Mouse (Mus musculus): Measurements from ENCODE around the gene Fahd2a. TPM values are rescaled to one million over a fixed set of nuclear protein-coding genes. Genes with fewer than 3 reads are reported as not detected.

Gene Fahd2a
- total and polyA plus RNA-seq, 2 experiments = 18.5 to 21.5 TPM

GRCm38 (mm10) chr2:127398738-127399137 lies 45.6 kb downstream of the Fahd2a start:
- H3K36me3 ChIP-seq (ENCODE audit: control insufficient read depth, insufficient read depth, low read length) = no peaks in the 10 kb centered on the region
- peak; percentile 74 for DNase-seq (ENCODE audit: extremely low read depth, low read depth, low spot score)
- H3K27me3 ChIP-seq (ENCODE audit: control insufficient read depth, insufficient read depth, low read length) = no peaks in the 10 kb centered on the region
- TF ChIP-seq CTCF (IDR thresholded peaks at IDR 0.05; ENCODE audit: low read depth, low read length) (no peak), POLR2A (IDR thresholded peaks at IDR 0.05; ENCODE audit: extremely low read depth, insufficient read depth, low read length) (no peak)
- 30% methylated on average over 7 of the region's 7 CpGs for WGBS
- peaks cover 3% of the 10 kb centered on the region; the same call in 1 of the 2 replicates for H3K4me1 ChIP-seq (ENCODE audit: control insufficient read depth, insufficient read depth, low read length)
- no peak overlapping the region for H3K9ac ChIP-seq (ENCODE audit: low read depth, low read length)
- no peak overlapping the region for H3K27ac ChIP-seq (replicated peaks; ENCODE audit: insufficient read depth, low read depth, low read length)
- no peak overlapping the region for H3K4me3 ChIP-seq (ENCODE audit: insufficient read depth, low read depth, low read length)
- H3K79me2 ChIP-seq (ENCODE audit: control insufficient read depth, insufficient read depth, low read length) = no peaks in the 10 kb centered on the region

- TF ChIP-seq POLR2A (IDR thresholded peaks at IDR 0.05; ENCODE audit: extremely low read depth, insufficient read depth, low read length) = no peak
- no peak for TF ChIP-seq CTCF (IDR thresholded peaks at IDR 0.05; ENCODE audit: low read depth, low read length)
- Histone ChIP-seq H3K4me1 (ENCODE audit: control insufficient read depth, insufficient read depth, low read length) (peaks cover 3% of the 10 kb centered on the region; the same call in 1 of the 2 replicates), H3K27ac (replicated peaks; ENCODE audit: insufficient read depth, low read depth, low read length) (peak overlapping the region; percentile 28; the same call in 1 of the 2 replicates), H3K27me3 (ENCODE audit: control insufficient read depth, insufficient read depth, low read length) (no peaks in the 10 kb centered on the region), H3K9ac (ENCODE audit: low read depth, low read length) (no peak overlapping the region), H3K4me3 (ENCODE audit: insufficient read depth, low read depth, low read length) (no peak overlapping the region), H3K36me3 (ENCODE audit: control insufficient read depth, insufficient read depth, low read length) (no peaks in the 10 kb centered on the region), H3K79me2 (ENCODE audit: control insufficient read depth, insufficient read depth, low read length) (no peaks in the 10 kb centered on the region)
- DNase-seq (ENCODE audit: extremely low read depth, low read depth, low spot score) = peak; percentile 64
- 91% methylated on average over 5 of the region's 5 CpGs for WGBS
These were observed 49.7 kb downstream of the Fahd2a start for GRCm38 (mm10) chr2:127394606-127395161.

- H3K79me2 ChIP-seq (ENCODE audit: control insufficient read depth, insufficient read depth, low read length) = no peaks in the 10 kb centered on the region
- H3K9ac ChIP-seq (ENCODE audit: low read depth, low read length) = no peak overlapping the region
- 78% methylated on average over 3 of the region's 3 CpGs for WGBS
- H3K27me3 ChIP-seq (ENCODE audit: control insufficient read depth, insufficient read depth, low read length) = no peaks in the 10 kb centered on the region
- DNase-seq (ENCODE audit: extremely low read depth, low read depth, low spot score) = no peak
- H3K36me3 ChIP-seq (ENCODE audit: control insufficient read depth, insufficient read depth, low read length) = no peaks in the 10 kb centered on the region
- no peak for TF ChIP-seq CTCF (IDR thresholded peaks at IDR 0.05; ENCODE audit: low read depth, low read length)
- no peak for TF ChIP-seq POLR2A (IDR thresholded peaks at IDR 0.05; ENCODE audit: extremely low read depth, insufficient read depth, low read length)
- H3K4me1 ChIP-seq (ENCODE audit: control insufficient read depth, insufficient read depth, low read length) = no peaks in the 10 kb centered on the region; the same call in 1 of the 2 replicates
- no peak overlapping the region; the same call in 1 of the 2 replicates for H3K27ac ChIP-seq (replicated peaks; ENCODE audit: insufficient read depth, low read depth, low read length)
- H3K4me3 ChIP-seq (ENCODE audit: insufficient read depth, low read depth, low read length) = no peak overlapping the region
These were observed 53.0 kb downstream of the Fahd2a start for GRCm38 (mm10) chr2:127391323-127391722.

- H3K79me2 ChIP-seq (ENCODE audit: control insufficient read depth, insufficient read depth, low read length) = no peaks in the 10 kb centered on the region
- no peak overlapping the region for H3K4me3 ChIP-seq (ENCODE audit: insufficient read depth, low read depth, low read length)
- H3K4me1 ChIP-seq (ENCODE audit: control insufficient read depth, insufficient read depth, low read length) = no peaks in the 10 kb centered on the region; the same call in 1 of the 2 replicates
- 73% methylated on average over 4 of the region's 4 CpGs for WGBS
- no peak overlapping the region; the same call in 1 of the 2 replicates for H3K27ac ChIP-seq (replicated peaks; ENCODE audit: insufficient read depth, low read depth, low read length)
- DNase-seq (ENCODE audit: extremely low read depth, low read depth, low spot score) = no peak
- no peaks in the 10 kb centered on the region for H3K36me3 ChIP-seq (ENCODE audit: control insufficient read depth, insufficient read depth, low read length)
- H3K27me3 ChIP-seq (ENCODE audit: control insufficient read depth, insufficient read depth, low read length) = no peaks in the 10 kb centered on the region
- TF ChIP-seq POLR2A (IDR thresholded peaks at IDR 0.05; ENCODE audit: extremely low read depth, insufficient read depth, low read length) = no peak
- no peak overlapping the region for H3K9ac ChIP-seq (ENCODE audit: low read depth, low read length)
These were observed 53.5 kb downstream of the Fahd2a start for GRCm38 (mm10) chr2:127390846-127391245.

GRCm38 (mm10) chr2:127390352-127390751 lies 54.0 kb downstream of the Fahd2a start:
- no peak overlapping the region for H3K27ac ChIP-seq (replicated peaks; ENCODE audit: insufficient read depth, low read depth, low read length)
- no peak overlapping the region for H3K9ac ChIP-seq (ENCODE audit: low read depth, low read length)
- TF ChIP-seq POLR2A (IDR thresholded peaks at IDR 0.05; ENCODE audit: extremely low read depth, insufficient read depth, low read length) (no peak), CTCF (IDR thresholded peaks at IDR 0.05; ENCODE audit: low read depth, low read length) (no peak)
- no peak for DNase-seq (ENCODE audit: extremely low read depth, low read depth, low spot score)
- H3K4me1 ChIP-seq (ENCODE audit: control insufficient read depth, insufficient read depth, low read length) = no peaks in the 10 kb centered on the region; the same call in 1 of the 2 replicates
- no peak overlapping the region for H3K4me3 ChIP-seq (ENCODE audit: insufficient read depth, low read depth, low read length)
- H3K79me2 ChIP-seq (ENCODE audit: control insufficient read depth, insufficient read depth, low read length) = no peaks in the 10 kb centered on the region
- H3K27me3 ChIP-seq (ENCODE audit: control insufficient read depth, insufficient read depth, low read length) = no peaks in the 10 kb centered on the region
- whole genome bisulfite sequencing = 81% methylated on average over 3 of the region's 3 CpGs
- H3K36me3 ChIP-seq (ENCODE audit: control insufficient read depth, insufficient read depth, low read length) = no peaks in the 10 kb centered on the region

GRCm38 (mm10) chr2:127387521-127387920 lies 56.8 kb downstream of the Fahd2a start:
- 0 out of 2 replicates have a peak overlapping the region, but pooled peaks have one; percentile 16 for H3K27ac ChIP-seq (replicated peaks; ENCODE audit: insufficient read depth, low read depth, low read length)
- no peak overlapping the region for H3K9ac ChIP-seq (ENCODE audit: low read depth, low read length)
- no peaks in the 10 kb centered on the region for H3K79me2 ChIP-seq (ENCODE audit: control insufficient read depth, insufficient read depth, low read length)
- no peaks in the 10 kb centered on the region for H3K36me3 ChIP-seq (ENCODE audit: control insufficient read depth, insufficient read depth, low read length)
- H3K4me1 ChIP-seq (ENCODE audit: control insufficient read depth, insufficient read depth, low read length) = no peaks in the 10 kb centered on the region; the same call in 1 of the 2 replicates
- no peak overlapping the region for H3K4me3 ChIP-seq (ENCODE audit: insufficient read depth, low read depth, low read length)
- TF ChIP-seq CTCF (IDR thresholded peaks at IDR 0.05; ENCODE audit: low read depth, low read length) (no peak), POLR2A (IDR thresholded peaks at IDR 0.05; ENCODE audit: extremely low read depth, insufficient read depth, low read length) (no peak)
- 84% methylated on average over 2 of the region's 2 CpGs for WGBS
- no peaks in the 10 kb centered on the region for H3K27me3 ChIP-seq (ENCODE audit: control insufficient read depth, insufficient read depth, low read length)
- no peak for DNase-seq (ENCODE audit: extremely low read depth, low read depth, low spot score)

Other genes starting within 250 kb of the Fahd2a start
- gene 1810024B03Rik, start 236.3 kb downstream of the Fahd2a start, total RNA-seq (2014; rRNA removed) = 0.74 and 1.2 TPM in 2 replicates
- gene 1810024B03Rik, start 236.3 kb downstream of the Fahd2a start, polyA plus RNA-seq (2012; rRNA removed) = 0.82 and 1.0 TPM in 2 replicates
- 52.3 and 60.0 TPM in 2 replicates for gene Snrnp200, start 236.2 kb downstream of the Fahd2a start, total RNA-seq (2014; rRNA removed)
- 20.5 and 28.0 TPM in 2 replicates for gene Snrnp200, start 236.2 kb downstream of the Fahd2a start, polyA plus RNA-seq (2012; rRNA removed)
- gene Ciao1, start 196.7 kb downstream of the Fahd2a start, total RNA-seq (2014; rRNA removed) = 44.9 and 50.9 TPM in 2 replicates
- gene Ciao1, start 196.7 kb downstream of the Fahd2a start, polyA plus RNA-seq (2012; rRNA removed) = 60.5 and 62.7 TPM in 2 replicates
- 16.6 and 18.5 TPM in 2 replicates for gene Tmem127, start 196.7 kb downstream of the Fahd2a start, total RNA-seq (2014; rRNA removed)
- 45.8 and 50.5 TPM in 2 replicates for gene Tmem127, start 196.7 kb downstream of the Fahd2a start, polyA plus RNA-seq (2012; rRNA removed)
- gene Stard7, start 174.3 kb downstream of the Fahd2a start, total RNA-seq (2014; rRNA removed) = 102 and 119 TPM in 2 replicates
- gene Stard7, start 174.3 kb downstream of the Fahd2a start, polyA plus RNA-seq (2012; rRNA removed) = 51.2 and 54.3 TPM in 2 replicates
- gene Dusp2, start 108.4 kb downstream of the Fahd2a start, total RNA-seq (2014; rRNA removed) = 0.37 and 1.2 TPM in 2 replicates
- 0.45 and 0.83 TPM in 2 replicates for gene Dusp2, start 108.4 kb downstream of the Fahd2a start, polyA plus RNA-seq (2012; rRNA removed)
- gene Astl, start 105.9 kb downstream of the Fahd2a start, total RNA-seq (2014; rRNA removed) = not detected in 2 replicates
- not detected in 2 replicates for gene Astl, start 105.9 kb downstream of the Fahd2a start, polyA plus RNA-seq (2012; rRNA removed)
- gene Adra2b, start 81.4 kb downstream of the Fahd2a start, total RNA-seq (2014; rRNA removed) = 2.5 and 4.0 TPM in 2 replicates
- gene Adra2b, start 81.4 kb downstream of the Fahd2a start, polyA plus RNA-seq (2012; rRNA removed) = 5.0 TPM in 2 replicates
- gene Gpat2, start 19.4 kb downstream of the Fahd2a start, total RNA-seq (2014; rRNA removed) = 1.2 and 1.3 TPM in 2 replicates
- 2.1 and 2.2 TPM in 2 replicates for gene Gpat2, start 19.4 kb downstream of the Fahd2a start, polyA plus RNA-seq (2012; rRNA removed)
- 0.09 and 0.67 TPM in 2 replicates for gene Kcnip3, start 77.5 kb upstream of the Fahd2a start, total RNA-seq (2014; rRNA removed)
- gene Kcnip3, start 77.5 kb upstream of the Fahd2a start, polyA plus RNA-seq (2012; rRNA removed) = 0.25 and 0.45 TPM in 2 replicates
- gene Prom2, start 96.9 kb upstream of the Fahd2a start, total RNA-seq (2014; rRNA removed) = 0.07 TPM in 1 of 2 replicates, not detected in the other
- 5.9 TPM in 1 of 2 replicates, not detected in the other for gene Prom2, start 96.9 kb upstream of the Fahd2a start, polyA plus RNA-seq (2012; rRNA removed)
- gene Zfp661, start 142.5 kb upstream of the Fahd2a start, total RNA-seq (2014; rRNA removed) = 2.9 and 3.1 TPM in 2 replicates
- 2.3 TPM in 2 replicates for gene Zfp661, start 142.5 kb upstream of the Fahd2a start, polyA plus RNA-seq (2012; rRNA removed)
- 53.2 and 59.9 TPM in 2 replicates for gene Mrps5, start 142.7 kb upstream of the Fahd2a start, total RNA-seq (2014; rRNA removed)
- 47.1 and 59.8 TPM in 2 replicates for gene Mrps5, start 142.7 kb upstream of the Fahd2a start, polyA plus RNA-seq (2012; rRNA removed)
- 0.34 and 0.65 TPM in 2 replicates for gene Mal, start 212.1 kb upstream of the Fahd2a start, total RNA-seq (2014; rRNA removed)
- 0.05 and 0.15 TPM in 2 replicates for gene Mal, start 212.1 kb upstream of the Fahd2a start, polyA plus RNA-seq (2012; rRNA removed)